Mouse (Mus musculus) T-cell, adult 2 months (primary cell): ENCODE measurements at regions not wholly inside any gene's neighbourhood (a gene's known extent, or its start where the extent isn't known, plus 50 kb on each side); places are given as distances from the start of the nearest gene placed in this dataset.

Experiments used
- DNase-seq: peaks from one replicate; pipeline ENCODE4 v3.0.0; 2022; ENCODE audit warnings: low spot score

DNA sequence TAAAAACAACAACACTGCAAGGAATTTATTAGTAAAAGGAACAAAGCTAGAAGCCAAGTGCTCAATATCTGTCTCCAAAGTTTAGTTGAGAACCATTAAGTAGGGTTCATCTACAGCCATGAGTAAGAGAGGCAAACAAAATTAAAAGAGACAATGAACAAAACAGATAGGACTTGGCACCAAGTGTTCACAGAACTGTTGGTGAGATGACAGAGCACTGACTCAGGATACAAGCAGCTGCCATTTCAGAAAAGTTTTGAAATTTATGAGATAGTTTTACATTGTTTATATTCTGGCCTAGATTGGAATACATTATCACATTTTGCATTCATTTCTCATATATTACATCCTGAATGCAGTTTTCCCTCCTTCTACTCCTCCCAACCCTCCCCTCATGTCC is 60.4 kb upstream of the Mbnl1 start:
- DNase-seq, result no peak

DNA sequence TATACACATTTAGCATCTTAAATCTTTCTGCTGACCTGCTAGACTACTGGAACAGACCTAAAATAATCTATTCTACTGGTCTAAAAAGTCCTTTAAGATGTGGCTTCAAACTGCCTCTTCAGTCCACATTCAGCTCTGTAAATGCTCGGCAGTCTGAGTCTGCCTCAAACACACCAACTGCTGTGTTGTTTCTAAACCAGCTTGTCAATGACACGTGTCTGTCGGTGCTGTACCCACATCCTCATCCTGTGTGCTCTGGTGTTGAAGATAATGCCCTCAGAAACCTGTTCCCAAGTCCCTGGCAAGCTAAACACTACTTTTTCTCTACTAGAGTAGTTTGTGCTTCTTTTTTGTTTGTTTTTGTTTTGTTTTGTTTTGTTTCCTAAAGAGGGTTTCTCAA is 58.9 kb upstream of the Mbnl1 start:
- peak; percentile 84 for DNase-seq

- no peak for DNase-seq
Measured at GRCm38 (mm10) chr3:60417001-60417400, 55.6 kb upstream of the Mbnl1 start.

DNA sequence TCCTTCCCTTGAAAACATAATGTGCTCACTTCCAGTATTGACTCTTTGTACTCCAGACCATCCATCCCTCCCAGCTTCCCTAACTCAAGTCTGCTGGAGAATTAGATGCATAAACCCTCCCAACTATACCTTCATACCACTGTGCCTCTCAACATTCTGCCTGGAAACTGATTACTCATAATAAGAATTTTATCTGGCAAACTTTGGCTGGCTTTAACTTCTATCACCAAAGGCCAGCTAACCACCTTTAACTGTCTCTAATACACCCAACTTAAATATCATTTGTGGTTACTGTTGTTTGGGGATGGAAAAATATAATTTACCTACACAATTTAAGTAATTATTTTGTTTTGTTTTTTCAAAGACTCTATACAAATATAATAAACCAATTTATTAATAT is 54.0 kb upstream of the Mbnl1 start:
- DNase-seq, result no peak

GRCm38 (mm10) chr3:60419216-60419615 is 53.4 kb upstream of the Mbnl1 start:
- DNase-seq, result peak; percentile 70
